8 mouse cellular contexts compared by ENCODE assay signal in genomic region chr11:54902333-54903323, GRCm38 (mm10). TPM values are rescaled to one million over a fixed set of nuclear protein-coding genes. Genes with fewer than 3 reads are reported as not detected.
DNase-seq lines count a peak whose midpoint lies in the region; ATAC-seq and TF ChIP-seq lines count a peak whose summit lies in the region.

Gpx3 (plus strand) TSS chr11:54902453.

- H3K27ac ChIP-seq in forebrain, embryonic 15.5 days (replicated peaks), result no peak within 1 kb of the TSS
- peak within 1 kb of the TSS; percentile 34; the same call in 1 of the 2 replicates for H3K27ac ChIP-seq in lung, embryonic 14.5 days (ENCODE audit: low read depth)

- H3K27me3 ChIP-seq in Patski, result no peaks in the 10 kb centered on the region
- H3K27me3 ChIP-seq in forebrain, embryonic 15.5 days, result no peaks in the 10 kb centered on the region
- H3K27me3 ChIP-seq in lung, embryonic 14.5 days (ENCODE audit: insufficient read depth, low read length), result no peaks in the 10 kb centered on the region

- peak; percentile 27 for ATAC-seq in Patski
- ATAC-seq in forebrain, embryonic 15.5 days (replicated peaks), result peak; percentile 95
- ATAC-seq in lung, embryonic 14.5 days (ENCODE audit: insufficient read depth), result peak; percentile 91

- WGBS in forebrain, embryonic 15.5 days, result 16% methylated on average over 42 of the region's 45 CpGs
- 11% methylated on average over 45 of the region's 45 CpGs for WGBS in lung, embryonic 14.5 days

- no peaks in the 10 kb centered on the region for H3K36me3 ChIP-seq in forebrain, embryonic 15.5 days
- 0 out of 2 replicates have a peak, but pooled peaks cover 3% of the 10 kb centered on the region for H3K36me3 ChIP-seq in lung, embryonic 14.5 days (ENCODE audit: insufficient read depth)

- in situ Hi-C loops in Patski (cut with MboI; ENCODE audit: low pct_unique_long_range_greater_than_20kb), result no loop called here

- H3K4me2 ChIP-seq in forebrain, embryonic 15.5 days (replicated peaks), result peak within 1 kb of the TSS; percentile 95
- H3K4me2 ChIP-seq in lung, embryonic 14.5 days, result peak within 1 kb of the TSS; percentile 78

- peaks cover 10% of the 10 kb centered on the region for H3K4me1 ChIP-seq in forebrain, embryonic 15.5 days
- peaks cover 6% of the 10 kb centered on the region; the same call in 1 of the 2 replicates for H3K4me1 ChIP-seq in lung, embryonic 14.5 days (ENCODE audit: insufficient read depth)

- H3K4me3 ChIP-seq in forebrain, embryonic 15.5 days, result peak within 1 kb of the TSS; percentile 56
- H3K4me3 ChIP-seq in lung, embryonic 14.5 days (ENCODE audit: low read depth, low read length), result peak within 1 kb of the TSS; percentile 49

- DNase-seq in Patski (ENCODE audit: low read depth, low spot score), result no peak
- DNase-seq in cerebellum, adult 11 months, result peak; percentile 61
- peak; percentile 86 to 89 for DNase-seq in heart, postnatal 10 days
- DNase-seq in kidney, postnatal 4 days, result peak; percentile 81 to 86
- DNase-seq in lung, embryonic 14.5 days, result peak; percentile 89
- DNase-seq in ovary, postnatal 36 days (ENCODE audit: low spot score), result peak; percentile 78
- no peak for DNase-seq in spleen, adult 18-20 months

- POLR2A ChIA-PET in Patski (lab: Charles Lee), result interaction anchor here (1.0 to 2.3 kb wide), 3 partner anchors 19 to 21 kb away, joined by 3 to 14 read pairs (median 5); no protein-coding TSS in a partner anchor

- H3K9me3 ChIP-seq in forebrain, embryonic 15.5 days, result no peaks in the 10 kb centered on the region
- H3K9me3 ChIP-seq in lung, embryonic 14.5 days (ENCODE audit: low read depth, low read length), result no peaks in the 10 kb centered on the region

- peak within 1 kb of the TSS; percentile 52 for H3K9ac ChIP-seq in forebrain, embryonic 15.5 days (replicated peaks)
- peak within 1 kb of the TSS; percentile 51 for H3K9ac ChIP-seq in lung, embryonic 14.5 days

- CTCF ChIA-PET in Patski (lab: Charles Lee), result interaction anchor here (0.8 to 12.7 kb wide), 2 partner anchors 17 to 18 kb away, joined by 3 to 149 read pairs; no protein-coding TSS in a partner anchor

- TF ChIP-seq CTCF in Patski (IDR thresholded peaks at IDR 0.05), result no peak
- no peak for TF ChIP-seq CTCF in lung, embryonic 14.5 days (IDR thresholded peaks at IDR 0.05; ENCODE audit: low read depth)

- intact Hi-C loops in heart, postnatal 10 days (cut with DNase I), result no loop called here

RNA-seq across cellular contexts. Expression of gene Gpx3, which starts in this region (rescaled TPM):
- polyA plus RNA-seq in Patski (2021), result 1,215 TPM
- 17.0 and 17.2 TPM in 2 replicates for polyA plus RNA-seq in forebrain, embryonic 15.5 days (2015; fragmentation: Nextera tagmentation; extraction: Ambion mirVana)
- 100 to 1,000 TPM; 102 to 159 TPM for total RNA-seq in heart, postnatal 10 days (2021)
- polyA plus RNA-seq in lung, embryonic 14.5 days (2014; fragmentation: Nextera tagmentation; extraction: Ambion mirVana), result 144 and 164 TPM in 2 replicates

Comparison
In these comparisons a context has a peak if more than half of its experiments do, and no peak if none do; other contexts are left out.
1. ATAC-seq: peak in every context shown above with its lines; median percentile 95 in forebrain, embryonic 15.5 days; 91 in lung, embryonic 14.5 days; 27 in Patski.
2. DNase-seq: peak in cerebellum, adult 11 months (single experiment), heart, postnatal 10 days (2 of 2), kidney, postnatal 4 days (2 of 2), lung, embryonic 14.5 days (single experiment) and ovary, postnatal 36 days (single experiment); none in Patski (single experiment) and spleen, adult 18-20 months (0 of 2).